Mouse (Mus musculus): ENCODE measurements around the gene Gm12169. TPM values are rescaled to one million over a fixed set of nuclear protein-coding genes. Genes with fewer than 3 reads are reported as not detected.
"Not testable (repeated sequence)": the region's sequence is repeated elsewhere in the genome, so short reads cannot be mapped to it uniquely, and the experiment has no call there.

Gene Gm12169
- total and polyA plus RNA-seq, 2 experiments from 2014 or later: not detected

DNA sequence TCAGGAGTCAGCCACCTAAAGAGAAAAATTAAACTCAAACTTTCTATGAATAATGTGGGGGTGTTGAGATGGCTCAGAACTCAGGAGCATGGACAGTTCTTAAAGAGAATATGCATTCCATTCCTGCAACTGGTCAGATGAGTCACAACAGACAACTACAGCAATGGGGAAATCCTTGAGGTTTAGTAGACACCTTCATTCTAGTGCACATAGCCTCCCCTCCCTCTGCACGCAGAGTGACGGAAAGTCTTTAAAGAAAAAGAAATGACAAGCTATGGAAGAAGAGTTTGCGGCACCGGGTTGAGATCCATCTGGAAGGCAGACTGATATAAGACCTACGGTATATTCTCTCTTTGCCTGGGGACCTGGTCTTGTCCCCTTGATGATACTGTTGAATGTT is 14.1 kb upstream of the Gm12169 start:
- WGBS: 95% methylated on average over 5 of the region's 5 CpGs
- H3K36me3 ChIP-seq (ENCODE audit: insufficient read depth): no peaks in the 10 kb centered on the region

DNA sequence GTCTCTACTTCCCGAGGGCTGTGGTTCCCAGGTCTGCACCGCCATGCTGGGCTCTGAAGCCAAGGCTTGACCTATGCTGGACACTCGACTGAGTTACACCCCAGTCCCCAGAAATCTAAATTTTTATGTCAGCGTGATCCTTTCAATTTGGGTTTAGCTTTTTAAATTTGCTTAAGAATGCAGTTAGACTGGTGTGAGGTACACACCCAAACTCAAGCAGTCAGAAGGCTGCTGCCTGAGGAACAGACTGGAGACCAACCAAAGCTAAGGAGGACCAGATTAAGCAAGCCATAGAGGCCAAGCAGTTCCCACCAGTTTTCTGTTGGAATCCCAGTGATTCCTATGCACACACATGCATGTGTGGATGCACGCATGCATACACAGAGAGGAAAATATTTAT is 2.7 kb upstream of the Gm12169 start:
- H3K27me3 ChIP-seq (ENCODE audit: insufficient read depth, low read length); H3K27ac ChIP-seq (ENCODE audit: low read depth, low read length); H3K36me3 ChIP-seq (ENCODE audit: insufficient read depth); H3K4me3 ChIP-seq (ENCODE audit: low read depth, low read length); DNase-seq; H3K4me2 ChIP-seq (ENCODE audit: low read depth); H3K4me1 ChIP-seq (ENCODE audit: insufficient read depth); H3K9ac ChIP-seq; H3K9me3 ChIP-seq (ENCODE audit: low read length); ATAC-seq: not testable (repeated sequence)
- WGBS: 89% methylated on average over 5 of the region's 5 CpGs

More for the DNA sequence above, 14.1 kb upstream of the Gm12169 start:
- Histone ChIP-seq H3K4me1 (ENCODE audit: insufficient read depth) (no peaks in the 10 kb centered on the region), H3K9me3 (ENCODE audit: low read length) (no peaks in the 10 kb centered on the region), H3K4me3 (ENCODE audit: low read depth, low read length) (no peak overlapping the region), H3K27me3 (ENCODE audit: insufficient read depth, low read length) (no peaks in the 10 kb centered on the region), H3K9ac (no peak overlapping the region), H3K4me2 (ENCODE audit: low read depth) (no peak overlapping the region), H3K27ac (ENCODE audit: low read depth, low read length) (no peak overlapping the region)
- DNase-seq (no peak), ATAC-seq (no peak)
- TF ChIP-seq CTCF (IDR thresholded peaks at IDR 0.05; ENCODE audit: low read depth): no peak

DNA sequence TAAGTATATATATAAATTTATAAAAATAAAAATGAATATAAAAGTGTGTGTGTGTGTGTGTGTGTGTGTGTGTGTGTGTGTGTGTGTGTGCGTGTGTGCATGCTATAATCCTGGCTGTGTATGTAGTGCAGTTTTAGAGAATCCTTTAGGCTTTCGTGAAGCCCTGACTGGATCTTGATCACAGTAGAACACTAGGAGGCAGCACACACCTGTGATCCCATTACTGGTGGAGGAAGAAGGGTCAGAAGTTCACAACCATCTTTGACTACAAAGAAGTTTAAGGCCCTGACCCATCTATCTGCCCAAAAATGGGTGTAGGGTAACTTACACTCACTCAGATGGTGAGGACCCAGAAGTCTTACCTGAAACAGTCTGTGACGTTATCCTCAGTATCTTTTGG is 1.3 kb upstream of the Gm12169 start:
- Histone ChIP-seq H3K4me2 (ENCODE audit: low read depth) (no peak overlapping the region), H3K27ac (ENCODE audit: low read depth, low read length) (no peak overlapping the region), H3K4me3 (ENCODE audit: low read depth, low read length) (no peak overlapping the region), H3K36me3 (ENCODE audit: insufficient read depth) (no peaks in the 10 kb centered on the region), H3K9ac (no peak overlapping the region), H3K27me3 (ENCODE audit: insufficient read depth, low read length) (no peaks in the 10 kb centered on the region), H3K9me3 (ENCODE audit: low read length) (no peaks in the 10 kb centered on the region), H3K4me1 (ENCODE audit: insufficient read depth) (no peaks in the 10 kb centered on the region)
- ATAC-seq (no peak), DNase-seq (no peak)
- 82% methylated on average over 3 of the region's 3 CpGs for WGBS
- TF ChIP-seq CTCF (IDR thresholded peaks at IDR 0.05; ENCODE audit: low read depth): peak; percentile 25

DNA sequence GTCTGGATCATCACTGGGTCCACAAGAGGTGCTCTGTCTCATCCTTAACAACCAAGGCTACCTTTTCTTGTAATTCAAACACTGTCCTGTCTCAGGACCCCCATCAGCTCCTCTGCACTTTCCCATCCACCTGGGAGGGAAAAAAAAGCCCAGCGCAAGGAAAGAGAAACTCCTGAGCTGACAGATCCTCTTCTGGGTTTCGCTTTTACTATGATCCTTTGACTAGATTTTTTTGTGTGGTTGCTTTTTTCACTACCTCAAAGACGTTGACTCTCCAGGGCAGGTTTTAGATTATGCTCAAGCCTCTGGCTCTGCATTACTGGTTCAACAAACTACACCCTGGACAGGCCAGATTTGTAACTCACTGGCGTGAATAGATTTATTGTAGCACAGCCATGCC is 6.1 kb downstream of the Gm12169 start:
- no peaks in the 10 kb centered on the region for H3K36me3 ChIP-seq (ENCODE audit: insufficient read depth)

DNA sequence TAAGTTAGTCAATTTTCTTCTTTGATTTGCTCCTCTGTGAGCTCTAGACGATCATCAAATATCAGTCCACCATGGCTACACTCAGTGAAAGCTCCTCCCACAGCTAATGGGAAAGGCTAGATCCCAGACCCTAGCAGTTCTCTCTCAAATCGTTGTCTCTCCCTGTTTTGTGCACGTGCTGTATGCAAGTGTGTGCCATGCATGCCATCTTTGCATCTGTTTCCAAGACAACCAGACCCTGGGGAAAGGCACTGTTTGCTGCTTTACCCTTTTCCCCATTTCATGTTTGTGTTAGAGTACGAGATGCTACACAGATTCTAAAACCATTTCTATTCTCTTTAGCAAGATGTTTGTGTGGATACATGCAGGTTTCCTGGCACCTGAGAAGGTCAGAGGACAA is 13.0 kb downstream of the Gm12169 start:
- Histone ChIP-seq H3K9me3 (ENCODE audit: low read length) (no peaks in the 10 kb centered on the region), H3K27me3 (ENCODE audit: insufficient read depth, low read length) (no peaks in the 10 kb centered on the region), H3K9ac (no peak overlapping the region), H3K4me2 (ENCODE audit: low read depth) (no peak overlapping the region), H3K4me3 (ENCODE audit: low read depth, low read length) (no peak overlapping the region), H3K27ac (ENCODE audit: low read depth, low read length) (no peak overlapping the region), H3K36me3 (ENCODE audit: insufficient read depth) (no peaks in the 10 kb centered on the region), H3K4me1 (ENCODE audit: insufficient read depth) (no peaks in the 10 kb centered on the region)
- DNase-seq: peak; percentile 13
- no peak for TF ChIP-seq CTCF (IDR thresholded peaks at IDR 0.05; ENCODE audit: low read depth)
- peak; percentile 74 for ATAC-seq
- WGBS: 44% methylated on average over 4 of the region's 4 CpGs

More for the DNA sequence above, 6.1 kb downstream of the Gm12169 start:
- H3K27me3 ChIP-seq (ENCODE audit: insufficient read depth, low read length): no peaks in the 10 kb centered on the region
- 86% methylated on average over 4 of the region's 4 CpGs for WGBS
- H3K9me3 ChIP-seq (ENCODE audit: low read length): no peaks in the 10 kb centered on the region
- no peak overlapping the region for H3K4me2 ChIP-seq (ENCODE audit: low read depth)
- H3K27ac ChIP-seq (ENCODE audit: low read depth, low read length): no peak overlapping the region
- TF ChIP-seq CTCF (IDR thresholded peaks at IDR 0.05; ENCODE audit: low read depth): no peak
- no peak overlapping the region for H3K9ac ChIP-seq
- ATAC-seq (no peak), DNase-seq (no peak)
- no peak overlapping the region for H3K4me3 ChIP-seq (ENCODE audit: low read depth, low read length)
- no peaks in the 10 kb centered on the region for H3K4me1 ChIP-seq (ENCODE audit: insufficient read depth)

DNA sequence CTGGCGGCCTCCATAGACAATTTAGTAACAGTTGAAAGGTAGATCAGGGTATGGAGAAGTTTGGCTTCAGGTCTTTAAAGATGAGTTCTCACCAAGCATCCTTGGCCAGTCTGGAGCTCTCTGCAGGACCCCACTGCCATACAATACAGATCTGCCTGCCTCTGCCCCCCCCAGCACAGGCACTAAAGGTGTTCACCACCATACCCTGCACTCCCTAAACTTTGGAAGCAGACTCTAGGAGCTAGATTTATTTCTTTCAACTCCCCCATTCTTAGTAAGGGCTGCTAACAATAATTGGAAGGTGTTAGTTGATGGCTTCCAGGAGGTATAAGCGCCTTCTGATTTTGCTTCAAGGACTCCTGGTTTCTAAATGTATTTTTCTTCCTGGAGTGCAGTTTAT is 19.5 kb downstream of the Gm12169 start:
- H3K9me3 ChIP-seq (ENCODE audit: low read length): no peaks in the 10 kb centered on the region
- no peak for TF ChIP-seq CTCF (IDR thresholded peaks at IDR 0.05; ENCODE audit: low read depth)
- no peaks in the 10 kb centered on the region for H3K27me3 ChIP-seq (ENCODE audit: insufficient read depth, low read length)
- H3K4me3 ChIP-seq (ENCODE audit: low read depth, low read length): no peak overlapping the region
- H3K4me2 ChIP-seq (ENCODE audit: low read depth): no peak overlapping the region
- ATAC-seq: no peak
- H3K36me3 ChIP-seq (ENCODE audit: insufficient read depth): no peaks in the 10 kb centered on the region
- no peak for DNase-seq
- H3K4me1 ChIP-seq (ENCODE audit: insufficient read depth): no peaks in the 10 kb centered on the region
- no peak overlapping the region for H3K27ac ChIP-seq (ENCODE audit: low read depth, low read length)
- no peak overlapping the region for H3K9ac ChIP-seq
- 89% methylated on average over 2 of the region's 2 CpGs for WGBS

DNA sequence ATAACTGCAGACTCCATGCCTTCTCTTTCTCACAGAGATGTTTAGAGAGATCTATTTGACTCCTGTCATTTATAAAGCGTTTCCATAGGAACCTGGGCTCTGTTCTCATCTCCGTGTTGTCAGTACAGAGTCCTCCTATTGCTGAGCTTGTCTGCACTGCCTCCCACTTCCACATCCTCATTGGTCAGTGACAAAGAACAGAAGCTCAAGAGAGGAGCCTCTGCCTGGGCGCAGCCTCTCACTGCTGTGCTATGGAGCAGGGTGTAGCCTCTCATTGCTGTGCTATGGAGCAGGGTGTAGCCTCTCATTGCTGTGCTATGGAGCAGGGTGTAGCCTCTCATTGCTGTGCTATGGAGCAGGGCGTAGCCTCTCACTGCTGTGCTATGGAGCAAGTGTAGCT is 25.7 kb downstream of the Gm12169 start:
- Histone ChIP-seq H3K9ac (no peak overlapping the region), H3K36me3 (ENCODE audit: insufficient read depth) (no peaks in the 10 kb centered on the region), H3K4me2 (ENCODE audit: low read depth) (no peak overlapping the region), H3K27ac (ENCODE audit: low read depth, low read length) (no peak overlapping the region), H3K9me3 (ENCODE audit: low read length) (no peaks in the 10 kb centered on the region), H3K27me3 (ENCODE audit: insufficient read depth, low read length) (no peaks in the 10 kb centered on the region), H3K4me3 (ENCODE audit: low read depth, low read length) (no peak overlapping the region), H3K4me1 (ENCODE audit: insufficient read depth) (no peaks in the 10 kb centered on the region)
- ATAC-seq (no peak), DNase-seq (no peak)
- WGBS: 79% methylated on average over 4 of the region's 4 CpGs
- no peak for TF ChIP-seq CTCF (IDR thresholded peaks at IDR 0.05; ENCODE audit: low read depth)

DNA sequence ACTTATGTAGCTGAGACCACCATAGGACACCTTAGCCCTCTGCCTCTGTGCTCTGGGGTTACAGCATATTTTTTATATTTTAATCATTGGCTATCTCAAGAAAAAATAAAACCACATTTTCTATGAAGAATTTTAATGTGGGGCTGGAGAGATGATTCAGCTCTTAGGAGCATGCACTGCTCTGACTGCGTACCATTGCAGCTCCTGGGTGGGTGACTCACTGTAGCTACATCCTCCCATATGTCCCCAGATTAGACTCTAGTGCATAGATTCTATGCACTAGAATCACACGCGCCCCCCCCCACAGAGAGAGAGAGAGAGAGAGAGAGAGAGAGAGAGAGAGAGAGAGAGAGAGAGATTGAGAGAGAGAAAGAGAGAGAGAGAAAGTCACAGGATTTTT is 28.7 kb downstream of the Gm12169 start:
- no peaks in the 10 kb centered on the region for H3K27me3 ChIP-seq (ENCODE audit: insufficient read depth, low read length)
- DNase-seq (no peak), ATAC-seq (no peak)
- no peak for TF ChIP-seq CTCF (IDR thresholded peaks at IDR 0.05; ENCODE audit: low read depth)
- 88% methylated on average over 3 of the region's 3 CpGs for WGBS
- H3K9me3 ChIP-seq (ENCODE audit: low read length): no peaks in the 10 kb centered on the region
- no peak overlapping the region for H3K9ac ChIP-seq
- H3K4me3 ChIP-seq (ENCODE audit: low read depth, low read length): no peak overlapping the region
- H3K4me1 ChIP-seq (ENCODE audit: insufficient read depth): no peaks in the 10 kb centered on the region
- H3K36me3 ChIP-seq (ENCODE audit: insufficient read depth): no peaks in the 10 kb centered on the region
- no peak overlapping the region for H3K27ac ChIP-seq (ENCODE audit: low read depth, low read length)
- H3K4me2 ChIP-seq (ENCODE audit: low read depth): no peak overlapping the region
